Mouse (Mus musculus) liver, embryonic 14.5 days (tissue): ENCODE results near the gene Alg14. TPM values are rescaled to one million over a fixed set of nuclear protein-coding genes. Genes with fewer than 3 reads are reported as not detected.
A peak's percentile ranks its signal among the peaks of the same experiment; 100 is the strongest.

Experiments
- ATAC-seq: fragments of 200-750 bp; cut with Nextera tagmentation; 2 replicates; pipeline ENCODE4 v1.8.0; 2017; ENCODE audit warnings: moderate number of reproducible peaks, mild to moderate bottlenecking, moderate library complexity; ENCODE audit not compliant: insufficient read depth
- DNase-seq, 3 experiments: peaks; one replicate each; pipeline ENCODE4 v3.0.0-alpha.2; 2012 to 2013; ENCODE audit warnings: low read depth in 3 of 3, low spot score in 3 of 3
- H3K27ac ChIP-seq: fragments of 300-500 bp; sonication (generic); 2 replicates; pipeline ENCODE4 v1.5.1; 2014; ENCODE audit warnings: moderate library complexity, mild to moderate bottlenecking, control low read depth, inconsistent platforms
- H3K27me3 ChIP-seq: fragments of 300-500 bp; sonication (generic); 2 replicates; pipeline ENCODE4 v1.6.1; 2014; ENCODE audit warnings: mild to moderate bottlenecking, low read length, moderate library complexity; ENCODE audit not compliant: control insufficient read depth, insufficient read depth
- H3K36me3 ChIP-seq: fragments of 300-500 bp; sonication (generic); replicated peaks from 2 replicates; pipeline ENCODE4 v1.6.1; 2014; ENCODE audit warnings: low read depth; ENCODE audit not compliant: control insufficient read depth, insufficient read depth
- H3K4me1 ChIP-seq, 2 experiments: fragments of 200-500 bp in 1 of 2; fragments of 300-500 bp in 1 of 2; sonication (generic) in 1 of 2; replicated peaks; 2 replicates each; pipeline ENCODE4 v1.6.1; 2012 to 2014; ENCODE audit warnings: antibody characterized with exemption in 1 of 2, inconsistent platforms in 1 of 2, low read length in 1 of 2; ENCODE audit not compliant: control insufficient read depth in 2 of 2, insufficient read depth in 2 of 2
- H3K4me2 ChIP-seq: fragments of 300-500 bp; sonication (generic); 2 replicates; pipeline ENCODE4 v1.6.1; 2014; ENCODE audit warnings: low read depth, mild to moderate bottlenecking, control low read depth, moderate library complexity
- H3K4me3 ChIP-seq, 2 experiments: fragments of 200-500 bp in 1 of 2; fragments of 300-500 bp in 1 of 2; sonication (generic) in 1 of 2; 2 replicates each; pipeline ENCODE4 v1.5.1; 2012 to 2014; ENCODE audit warnings: low read depth in 2 of 2, low read length in 2 of 2, mild to moderate bottlenecking in 2 of 2, control low read depth in 1 of 2, inconsistent platforms in 1 of 2, moderate library complexity in 1 of 2; ENCODE audit not compliant: insufficient read depth in 1 of 2
- H3K9ac ChIP-seq: fragments of 300-500 bp; sonication (generic); replicated peaks from 2 replicates; pipeline ENCODE4 v1.6.1; 2014; ENCODE audit warnings: mild to moderate bottlenecking, control low read depth, moderate library complexity
- H3K9me3 ChIP-seq: fragments of 300-500 bp; sonication (generic); 2 replicates; pipeline ENCODE4 v1.6.1; 2016; ENCODE audit warnings: low read length, mixed read lengths; ENCODE audit not compliant: control insufficient read depth
- CTCF ChIP-seq: IDR thresholded peaks from 2 replicates; pipeline ENCODE4 v1.5.1; 2016; ENCODE audit warnings: antibody characterized with exemption, low read depth, control low read depth
- EP300 ChIP-seq: IDR thresholded peaks from 2 replicates; pipeline ENCODE4 v1.6.1; 2016; ENCODE audit warnings: antibody characterized with exemption, low read depth
- WGBS: fragments of 180-500 bp; shearing (Covaris S2); extraction: QIAGEN DNeasy Blood & Tissue Kit; methylation state at CpG from one replicate; pipeline ENCODE4 v1.1.7; 2014; ENCODE audit not compliant: insufficient replicate concordance; 5-methylcytosine and 5-hydroxymethylcytosine counted together
- polyA plus RNA-seq, 2 experiments: library from polyadenylated mRNA; depleted of rRNA in 1 of 2; stranded (reverse) in 1 of 2; unstranded in 1 of 2; fragments of >200 nt; fragmentation: Nextera tagmentation in 1 of 2; extraction: Ambion mirVana in 1 of 2; gene quantifications; 2 replicates each; pipeline versions ENCODE4 v1.2.1 to v1.2.3; 2012 to 2014

Gene Alg14
- polyA plus RNA-seq, 2 experiments, result 6.5 to 18.8 TPM

GRCm38 (mm10) chr3:121250576-121251433 is 40.8 kb upstream of the Alg14 start:
- H3K4me3 ChIP-seq, result no peak overlapping the region
- H3K27me3 ChIP-seq, result no peaks in the 10 kb centered on the region
- H3K9ac ChIP-seq, result no peak overlapping the region
- no peak for TF ChIP-seq CTCF
- no peak for TF ChIP-seq EP300
- H3K27ac ChIP-seq, result no peak overlapping the region
- no peaks in the 10 kb centered on the region for H3K9me3 ChIP-seq
- no peaks in the 10 kb centered on the region for H3K4me1 ChIP-seq
- no peak for ATAC-seq
- no peak overlapping the region for H3K4me2 ChIP-seq
- whole genome bisulfite sequencing, result 80% methylated on average over 19 of the region's 19 CpGs
- peaks cover 23% of the 10 kb centered on the region for H3K36me3 ChIP-seq
- DNase-seq, result no peak

DNA sequence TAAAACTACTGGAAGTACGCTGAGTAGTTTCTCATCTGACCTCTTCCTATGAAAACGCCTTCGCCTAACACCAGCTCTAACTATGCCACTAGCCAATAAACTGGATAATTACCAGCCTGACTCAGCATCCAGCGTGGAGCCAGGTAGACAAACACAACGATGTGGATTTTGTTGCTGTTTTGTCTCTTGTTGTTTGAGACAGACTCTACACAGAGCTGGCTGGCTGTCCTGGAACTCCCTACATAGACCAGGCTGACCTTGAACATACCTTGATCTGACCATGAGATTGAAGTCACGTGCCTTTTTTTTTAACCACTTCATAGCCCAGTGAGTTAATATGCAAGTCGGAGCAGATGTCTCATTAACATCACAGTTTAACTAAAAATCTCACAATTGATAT is 36.1 kb upstream of the Alg14 start:
- no peak overlapping the region for H3K4me2 ChIP-seq
- no peak overlapping the region for H3K9ac ChIP-seq
- DNase-seq (no peak), ATAC-seq (no peak)
- no peak overlapping the region for H3K27ac ChIP-seq
- 80% methylated on average over 7 of the region's 7 CpGs for WGBS
- H3K4me1 ChIP-seq, result peaks cover 15 to 18% of the 10 kb centered on the region in 2 experiments
- no peaks in the 10 kb centered on the region for H3K27me3 ChIP-seq
- no peaks in the 10 kb centered on the region for H3K9me3 ChIP-seq
- TF ChIP-seq EP300, result no peak
- no peak for TF ChIP-seq CTCF
- H3K36me3 ChIP-seq, result peaks cover 20% of the 10 kb centered on the region
- no peak overlapping the region for H3K4me3 ChIP-seq

GRCm38 (mm10) chr3:121256131-121256530 is 35.4 kb upstream of the Alg14 start:
- no peak for TF ChIP-seq EP300
- TF ChIP-seq CTCF, result no peak
- 85% methylated on average over 8 of the region's 8 CpGs for WGBS
- DNase-seq (no peak), ATAC-seq (no peak)
- Histone ChIP-seq H3K4me3 (no peak overlapping the region), H3K27me3 (no peaks in the 10 kb centered on the region), H3K4me2 (no peak overlapping the region), H3K4me1 (peaks cover 20 to 25% of the 10 kb centered on the region in 2 experiments), H3K9ac (no peak overlapping the region), H3K36me3 (peaks cover 17% of the 10 kb centered on the region), H3K9me3 (no peaks in the 10 kb centered on the region), H3K27ac (no peak overlapping the region)

- Histone ChIP-seq H3K27me3 (no peaks in the 10 kb centered on the region), H3K9ac (no peak overlapping the region), H3K4me1 (peaks cover 20 to 27% of the 10 kb centered on the region in 2 experiments), H3K9me3 (no peaks in the 10 kb centered on the region), H3K27ac (no peak overlapping the region), H3K4me2 (0 out of 2 replicates have a peak overlapping the region, but pooled peaks have one; percentile 8), H3K4me3 (no peak overlapping the region), H3K36me3 (peaks cover 10% of the 10 kb centered on the region)
- DNase-seq (no peak), ATAC-seq (no peak)
- 74% methylated on average over 10 of the region's 10 CpGs for WGBS
- TF ChIP-seq EP300 (no peak), CTCF (no peak)
Observed at GRCm38 (mm10) chr3:121257418-121257817, 34.2 kb upstream of the Alg14 start.

DNA sequence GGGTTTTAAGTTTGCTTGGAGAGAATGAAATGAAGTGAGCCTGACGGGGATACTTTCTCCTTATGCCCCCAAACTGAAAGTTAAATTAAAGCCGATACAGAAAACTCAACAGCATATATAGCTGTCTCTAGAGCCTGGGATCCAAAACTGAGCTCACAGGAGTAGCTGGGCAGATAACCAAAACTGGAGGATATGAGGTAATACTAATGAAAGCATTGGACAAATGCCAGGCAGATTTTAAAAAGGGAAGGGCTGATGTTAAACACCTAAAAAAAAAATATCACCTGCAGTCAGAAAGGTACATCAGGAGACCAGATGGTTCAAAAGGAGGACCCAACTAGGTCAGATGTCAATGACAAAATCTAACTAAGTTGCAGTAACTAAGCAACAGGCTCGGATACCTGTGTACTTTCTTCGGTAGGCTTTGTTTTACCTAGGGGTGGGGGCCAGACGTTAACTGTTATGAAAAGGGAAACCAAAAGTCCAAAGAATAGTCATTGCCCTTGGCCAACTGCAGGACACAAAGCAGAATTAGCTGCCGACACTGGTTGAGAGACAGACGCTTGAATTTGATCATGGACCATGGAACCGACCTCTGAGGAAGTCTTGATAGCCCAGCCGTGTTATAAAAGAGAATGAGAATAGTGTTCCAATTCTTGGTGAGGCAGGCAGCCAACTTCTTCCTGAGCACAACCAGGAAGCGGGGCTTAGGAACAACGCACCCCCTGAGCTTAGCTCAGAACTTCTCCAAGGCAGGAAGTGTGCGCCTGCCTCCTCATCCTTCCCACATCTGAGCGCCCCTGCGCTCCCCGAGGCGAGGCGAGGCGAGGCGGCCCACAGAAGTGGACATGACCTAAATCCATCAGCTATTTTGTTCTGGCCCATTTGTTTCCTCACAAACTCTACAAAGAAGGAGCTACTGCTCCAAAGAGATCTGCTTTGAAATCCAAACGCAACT is 32.8 kb upstream of the Alg14 start:
- no peaks in the 10 kb centered on the region for H3K27me3 ChIP-seq
- peaks cover 27 to 31% of the 10 kb centered on the region in 2 experiments for H3K4me1 ChIP-seq
- DNase-seq, result no peak
- no peak for ATAC-seq
- H3K27ac ChIP-seq, result no peak overlapping the region
- no peak overlapping the region; the same call in 1 of the 2 replicates for H3K9ac ChIP-seq
- H3K4me3 ChIP-seq, result peak overlapping the region in 1 of 2 experiments; percentile 8; a peak in 1 of 4 replicates
- 63% methylated on average over 20 of the region's 20 CpGs for WGBS
- peaks cover 6% of the 10 kb centered on the region; the same call in 1 of the 2 replicates for H3K36me3 ChIP-seq
- no peak for TF ChIP-seq CTCF
- peak overlapping the region; percentile 94 for H3K4me2 ChIP-seq
- H3K9me3 ChIP-seq, result no peaks in the 10 kb centered on the region
